Mouse (Mus musculus) hindbrain, embryonic 10.5 days (tissue): Measurements from ENCODE around the gene Alb. TPM values are rescaled to one million over a fixed set of nuclear protein-coding genes. Genes with fewer than 3 reads are reported as not detected.

ENCODE experiments used
- DNase-seq: peaks from one replicate; pipeline ENCODE4 v3.0.0-alpha.2; 2017; ENCODE audit warnings: low spot score
- H3K27ac ChIP-seq: fragments of 300-500 bp; sonication (generic); 2 replicates; pipeline ENCODE4 v1.5.1; 2016; ENCODE audit warnings: mild to moderate bottlenecking, moderate library complexity
- H3K27me3 ChIP-seq: fragments of 300-500 bp; sonication (generic); 2 replicates; pipeline ENCODE4 v1.6.1; 2016; ENCODE audit warnings: mild to moderate bottlenecking; ENCODE audit not compliant: poor library complexity, insufficient read depth, severe bottlenecking
- H3K36me3 ChIP-seq: fragments of 300-500 bp; sonication (generic); 2 replicates; pipeline ENCODE4 v1.6.1; 2016; ENCODE audit warnings: mild to moderate bottlenecking, moderate library complexity
- H3K4me1 ChIP-seq: fragments of 300-500 bp; sonication (generic); replicated peaks from 2 replicates; pipeline ENCODE4 v1.6.1; 2016; ENCODE audit warnings: mild to moderate bottlenecking
- H3K4me3 ChIP-seq: fragments of 300-500 bp; sonication (generic); 2 replicates; pipeline ENCODE4 v1.5.1; 2016; ENCODE audit warnings: mild to moderate bottlenecking, moderate library complexity
- H3K9me3 ChIP-seq: fragments of 300-500 bp; sonication (generic); 2 replicates; pipeline ENCODE4 v1.6.1; 2016; ENCODE audit warnings: mild to moderate bottlenecking, moderate library complexity
- WGBS: fragments of 180-500 bp; shearing (Covaris S2); methylation state at CpG from one replicate; pipeline ENCODE4 v1.1.7; 2016; 5-methylcytosine and 5-hydroxymethylcytosine counted together
- polyA plus RNA-seq: library from polyadenylated mRNA; unstranded; fragments of >200 nt; fragmentation: Nextera tagmentation; extraction: Ambion mirVana; gene quantifications from 2 replicates; pipeline ENCODE4 v1.2.1, GENCODE M21; 2016

The Alb gene
- polyA plus RNA-seq, 1 experiment from 2014 or later = not detected

DNA sequence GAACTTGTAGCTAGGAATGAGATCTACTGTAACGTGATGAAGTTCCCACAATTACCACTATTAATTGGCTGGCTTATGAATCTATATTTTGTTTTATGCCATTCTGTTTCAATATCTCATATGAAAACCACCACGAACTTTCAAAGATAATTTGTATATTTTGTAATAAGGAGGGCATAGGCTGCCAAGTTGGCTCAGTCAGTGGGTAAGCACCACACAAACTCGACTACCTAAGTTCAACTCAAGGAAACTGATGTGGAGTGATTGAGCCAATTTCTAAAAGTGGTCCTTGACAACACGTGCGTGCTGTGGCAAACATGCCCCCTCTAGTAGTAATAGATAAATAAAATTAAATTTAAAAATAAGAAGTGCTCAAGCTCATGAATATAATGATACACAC lies 41.1 kb downstream of the Alb start:
- Histone ChIP-seq H3K4me1 (no peaks in the 10 kb centered on the region), H3K27me3 (no peaks in the 10 kb centered on the region), H3K36me3 (no peaks in the 10 kb centered on the region), H3K9me3 (no peaks in the 10 kb centered on the region), H3K4me3 (no peak overlapping the region), H3K27ac (no peak overlapping the region)
- DNase-seq = no peak
- WGBS = 89% methylated on average over 5 of the region's 5 CpGs

DNA sequence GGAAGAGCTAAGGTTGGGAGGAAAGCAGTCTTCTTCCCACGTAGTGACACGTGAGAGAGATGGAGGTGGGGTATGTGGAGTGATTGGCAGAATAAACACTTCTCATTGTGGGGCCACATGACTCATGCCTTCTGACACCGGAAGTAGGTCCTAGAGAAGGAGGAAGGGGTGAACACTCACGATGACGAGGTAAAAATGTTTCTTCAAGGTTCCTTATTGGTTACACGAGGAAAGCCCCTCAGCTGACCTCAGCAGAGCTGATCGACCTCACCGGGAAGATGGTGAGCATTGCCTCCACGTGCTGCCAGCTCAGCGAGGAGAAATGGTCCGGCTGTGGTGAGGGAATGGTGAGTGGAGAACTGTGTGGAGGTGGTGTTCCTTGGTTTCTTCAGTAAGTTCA lies 44.0 kb downstream of the Alb start:
- Histone ChIP-seq H3K9me3 (no peaks in the 10 kb centered on the region), H3K27ac (no peak overlapping the region), H3K36me3 (no peaks in the 10 kb centered on the region), H3K4me1 (no peaks in the 10 kb centered on the region; the same call in 1 of the 2 replicates), H3K4me3 (no peak overlapping the region), H3K27me3 (no peaks in the 10 kb centered on the region)
- DNase-seq = no peak
- 87% methylated on average over 11 of the region's 11 CpGs for WGBS

DNA sequence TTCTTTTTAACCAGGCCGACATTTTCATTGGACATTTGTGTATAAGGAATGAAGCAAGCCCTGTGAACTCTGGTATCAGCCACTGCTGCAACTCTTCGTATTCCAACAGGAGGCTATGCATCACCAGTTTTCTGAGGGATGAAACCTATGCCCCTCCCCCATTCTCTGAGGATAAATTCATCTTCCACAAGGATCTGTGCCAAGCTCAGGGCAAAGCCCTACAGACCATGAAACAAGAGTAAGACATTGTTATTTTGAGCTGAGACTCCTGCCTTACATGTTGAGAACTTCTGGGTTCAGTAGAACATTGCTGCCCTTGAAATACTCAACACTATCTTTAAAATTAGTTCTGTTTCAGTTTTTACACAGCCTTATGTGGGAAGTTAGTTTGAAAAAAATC lies 45.8 kb downstream of the Alb start:
- no peak overlapping the region for H3K4me3 ChIP-seq
- H3K9me3 ChIP-seq = no peaks in the 10 kb centered on the region
- WGBS = 73% methylated on average over 2 of the region's 2 CpGs
- H3K27ac ChIP-seq = no peak overlapping the region
- no peaks in the 10 kb centered on the region for H3K36me3 ChIP-seq
- H3K27me3 ChIP-seq = no peaks in the 10 kb centered on the region
- H3K4me1 ChIP-seq = no peaks in the 10 kb centered on the region; the same call in 1 of the 2 replicates
- DNase-seq = no peak

DNA sequence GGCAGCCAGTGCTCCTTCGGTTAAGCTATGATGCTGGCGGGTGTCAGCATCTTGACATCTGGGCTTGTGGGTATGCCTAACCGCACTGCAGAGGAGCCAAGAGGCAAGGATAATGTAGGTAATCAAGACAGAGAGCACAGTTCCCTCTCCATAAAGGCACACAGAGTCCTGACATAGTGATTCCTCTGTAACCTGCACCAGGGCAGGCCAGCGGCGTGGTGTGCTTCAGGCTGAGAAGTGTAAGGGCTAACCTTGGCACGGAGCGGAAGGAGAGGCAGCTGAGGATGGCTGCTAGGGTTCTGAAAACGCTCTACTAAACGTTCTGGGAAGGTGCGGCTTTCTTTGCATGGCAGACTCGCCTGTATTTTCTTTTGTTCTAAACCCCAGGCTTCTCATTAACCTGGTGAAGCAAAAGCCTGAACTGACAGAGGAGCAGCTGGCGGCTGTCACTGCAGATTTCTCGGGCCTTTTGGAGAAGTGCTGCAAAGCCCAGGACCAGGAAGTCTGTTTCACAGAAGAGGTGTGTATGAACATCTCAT lies 46.8 kb downstream of the Alb start:
- H3K36me3 ChIP-seq = no peaks in the 10 kb centered on the region
- no peaks in the 10 kb centered on the region for H3K9me3 ChIP-seq
- no peak overlapping the region for H3K27ac ChIP-seq
- H3K4me1 ChIP-seq = no peaks in the 10 kb centered on the region; the same call in 1 of the 2 replicates
- H3K27me3 ChIP-seq = no peaks in the 10 kb centered on the region
- 47% methylated on average over 13 of the region's 13 CpGs for WGBS
- no peak for DNase-seq
- H3K4me3 ChIP-seq = no peak overlapping the region

DNA sequence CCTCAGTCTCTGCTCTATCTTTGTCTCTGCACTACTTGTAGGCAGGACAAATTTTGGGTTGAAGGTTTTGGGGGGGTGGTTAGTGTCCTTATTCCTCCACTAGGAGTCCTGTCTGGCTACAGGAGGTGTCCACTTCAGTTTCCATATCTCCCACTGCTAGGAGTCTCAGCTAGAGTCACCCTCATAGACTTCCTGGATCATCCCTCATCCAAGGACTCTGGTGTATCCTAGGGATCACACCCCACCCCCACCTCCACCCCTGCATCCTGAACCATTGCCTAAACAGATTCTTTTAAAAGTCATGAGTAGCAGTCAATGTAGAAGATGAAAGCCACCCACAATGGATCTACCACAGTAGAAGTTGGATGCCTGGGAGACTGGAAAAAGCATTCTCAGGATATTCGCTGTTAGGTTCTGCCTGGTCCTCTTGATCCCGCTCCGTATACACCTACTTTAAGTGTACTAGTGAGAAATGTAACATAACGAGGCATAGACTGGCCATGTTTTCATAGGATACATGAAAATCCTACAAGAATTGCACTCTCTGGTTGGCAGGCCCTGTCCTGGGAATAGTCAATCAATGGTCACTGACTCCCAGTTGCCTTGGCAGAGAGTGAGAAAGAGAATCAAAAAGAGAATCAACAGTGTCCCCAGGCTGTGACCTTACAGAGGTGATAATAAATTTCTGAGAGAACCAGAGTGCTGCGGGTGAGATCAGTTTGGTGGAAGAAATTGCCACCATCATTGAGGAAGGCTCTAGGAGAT lies 49.3 kb downstream of the Alb start:
- no peaks in the 10 kb centered on the region for H3K27me3 ChIP-seq
- 96% methylated on average over 5 of the region's 5 CpGs for WGBS
- H3K4me1 ChIP-seq = no peaks in the 10 kb centered on the region; the same call in 1 of the 2 replicates
- no peak overlapping the region for H3K4me3 ChIP-seq
- no peak overlapping the region for H3K27ac ChIP-seq
- no peaks in the 10 kb centered on the region for H3K9me3 ChIP-seq
- DNase-seq = no peak
- H3K36me3 ChIP-seq = no peaks in the 10 kb centered on the region

DNA sequence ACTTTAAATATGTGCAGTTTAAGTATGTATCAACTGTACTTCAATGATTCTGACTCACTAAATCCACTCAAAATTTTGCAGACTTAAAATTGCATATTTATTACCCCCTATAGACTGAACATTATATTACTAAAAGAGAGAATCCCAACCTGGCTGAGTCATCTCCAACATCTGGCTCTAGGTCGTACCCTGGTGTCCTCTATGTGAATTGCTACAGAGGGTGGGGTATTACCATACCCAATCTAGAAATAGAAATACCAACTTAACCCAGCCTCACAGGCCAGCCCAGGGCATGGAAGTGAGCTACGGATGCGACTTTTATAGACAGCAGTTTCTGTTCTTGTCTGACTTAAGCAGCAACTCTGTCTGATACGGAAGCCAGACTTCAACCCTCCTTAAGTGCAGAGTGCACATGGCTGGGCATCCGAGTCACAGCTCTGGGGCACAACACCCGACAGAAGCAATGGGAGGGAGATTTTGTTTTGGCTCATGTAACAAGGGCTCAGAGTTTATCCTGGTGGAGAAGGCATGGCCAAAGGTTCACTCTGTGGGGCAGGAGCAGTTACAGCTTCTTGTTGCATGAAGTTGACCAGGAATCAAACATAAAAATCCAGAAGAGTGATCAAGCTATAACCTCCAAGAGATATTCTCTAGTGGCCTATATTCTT lies 51.7 kb downstream of the Alb start:
- Histone ChIP-seq H3K4me1 (no peaks in the 10 kb centered on the region; the same call in 1 of the 2 replicates), H3K9me3 (no peaks in the 10 kb centered on the region), H3K4me3 (no peak overlapping the region), H3K36me3 (no peaks in the 10 kb centered on the region), H3K27ac (no peak overlapping the region), H3K27me3 (no peaks in the 10 kb centered on the region)
- WGBS = 86% methylated on average over 6 of the region's 6 CpGs
- DNase-seq = no peak

DNA sequence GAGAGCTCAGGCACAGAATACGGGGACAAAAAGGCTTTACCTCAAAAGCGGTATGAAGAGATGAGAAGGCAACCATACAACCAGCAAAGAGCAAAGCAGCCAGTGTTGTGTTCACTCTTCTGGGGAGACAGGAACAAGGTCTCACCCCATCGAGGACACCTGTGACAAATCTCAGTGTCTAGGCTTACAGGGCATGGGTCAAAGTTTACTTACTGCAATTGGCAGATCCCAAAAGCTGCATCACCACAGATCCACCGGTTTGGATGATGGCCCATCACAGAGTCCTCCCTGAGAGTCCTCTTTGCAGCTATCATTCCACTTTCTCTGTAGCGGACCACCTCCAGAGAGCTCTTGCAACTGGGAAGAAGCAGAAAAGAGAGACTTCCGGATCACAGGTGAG lies 54.9 kb downstream of the Alb start:
- Histone ChIP-seq H3K9me3 (no peaks in the 10 kb centered on the region), H3K36me3 (no peaks in the 10 kb centered on the region), H3K4me3 (no peak overlapping the region), H3K4me1 (no peaks in the 10 kb centered on the region), H3K27ac (no peak overlapping the region), H3K27me3 (no peaks in the 10 kb centered on the region)
- no peak for DNase-seq
- 88% methylated on average over 6 of the region's 6 CpGs for WGBS

DNA sequence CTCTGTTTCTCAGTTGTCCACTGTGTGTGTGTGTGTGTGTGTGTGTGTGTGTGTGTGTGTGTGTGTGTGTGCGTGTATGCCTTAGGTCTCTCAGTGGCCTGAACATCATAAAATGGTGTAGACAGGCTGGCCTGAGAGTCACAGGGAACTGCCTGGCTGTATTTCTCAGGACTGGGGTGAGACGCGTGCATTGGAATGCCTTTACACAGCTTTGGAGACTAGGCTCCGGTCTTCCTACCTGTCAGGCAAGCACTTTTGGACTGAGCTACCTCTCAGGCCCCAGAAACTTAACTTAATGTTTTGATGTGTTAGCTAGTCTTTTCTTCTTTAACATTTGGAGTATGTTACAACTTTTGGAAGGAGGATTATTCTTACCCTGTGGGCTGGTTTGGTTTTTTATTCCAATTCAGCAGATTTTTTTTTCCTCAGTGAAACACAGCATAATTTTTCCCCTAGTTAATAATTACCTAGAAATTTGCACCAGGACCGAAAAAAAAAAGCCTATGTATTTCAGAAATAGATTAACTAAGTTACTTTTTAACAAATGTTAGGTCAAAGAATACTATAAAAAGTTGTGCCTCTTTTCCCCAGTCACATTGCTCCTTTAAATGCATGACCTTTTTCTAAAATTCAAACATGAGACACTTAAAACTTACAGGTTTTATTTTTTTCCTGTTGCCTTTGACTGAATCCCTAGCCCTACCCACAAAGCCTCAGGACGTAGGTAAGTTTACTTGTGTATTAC lies 57.8 kb downstream of the Alb start, which contains the start of gene Afm:
Gene Afm, plus strand, starts transcription at position 577 of the 745 bp plus-strand sequence.
- H3K36me3 ChIP-seq = no peaks in the 10 kb centered on the region
- DNase-seq = no peak
- 87% methylated on average over 6 of the region's 6 CpGs for WGBS
- H3K4me1 ChIP-seq = no peaks in the 10 kb centered on the region
- no peaks in the 10 kb centered on the region for H3K9me3 ChIP-seq
- no peak within 1 kb of the TSS for H3K4me3 ChIP-seq
- H3K27ac ChIP-seq = no peak within 1 kb of the TSS
- H3K27me3 ChIP-seq = no peaks in the 10 kb centered on the region

Other genes starting within 250 kb of the Alb start
- 30.5 and 32.0 TPM in 2 replicates for gene Cox18, start 236.9 kb upstream of the Alb start, polyA plus RNA-seq
- gene Ankrd17, start 94.3 kb upstream of the Alb start, polyA plus RNA-seq = 19.9 and 22.4 TPM in 2 replicates
- 6.5 and 6.6 TPM in 2 replicates for gene Gm9958, start 93.7 kb upstream of the Alb start, polyA plus RNA-seq
- gene Afp, start 29.8 kb downstream of the Alb start, polyA plus RNA-seq = 0.24 and 0.61 TPM in 2 replicates
- gene Afm, start 58.0 kb downstream of the Alb start, polyA plus RNA-seq = not detected in 2 replicates
- gene 5830473C10Rik, start 100.2 kb downstream of the Alb start, polyA plus RNA-seq = 0.10 TPM in 1 of 2 replicates, not detected in the other
- gene Rassf6, start 179.8 kb downstream of the Alb start, polyA plus RNA-seq = 0.22 and 0.50 TPM in 2 replicates